ENCODE assay signal across 9 mouse cellular contexts in the genomic region with DNA sequence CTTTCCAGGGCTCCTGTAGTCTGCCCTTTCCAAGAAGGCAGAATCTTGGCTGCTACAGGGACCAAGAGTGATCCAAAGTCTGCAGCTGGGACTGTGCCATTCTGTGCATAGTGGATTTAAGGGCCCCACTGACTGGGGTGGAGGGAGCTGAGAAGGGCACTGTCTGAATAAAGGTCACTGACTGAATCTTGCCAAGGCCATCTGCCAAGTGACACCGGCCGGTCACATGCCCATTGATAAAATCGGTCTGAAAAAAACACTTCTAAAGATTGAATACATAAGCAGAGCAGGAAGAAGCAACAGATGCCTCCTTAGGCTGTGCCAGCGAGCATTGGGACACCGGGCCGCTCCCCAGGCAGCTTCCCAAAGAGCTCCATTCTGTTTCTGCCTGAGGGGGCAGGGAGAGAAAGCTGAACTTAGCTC. TPM values are rescaled to one million over a fixed set of nuclear protein-coding genes. Genes with fewer than 3 reads are reported as not detected.
A peak's percentile ranks its signal among the peaks of the same experiment; 100 is the strongest.
DNase-seq lines count a peak whose midpoint lies in the region; ATAC-seq lines count a peak whose summit lies in the region.
"Had no signal": no experiment of that assay in that cellular context is flagged by ENCODE, and none has a peak within 500 bp of the region (broad histone marks: within the 10 kb centered on the region; RNA-seq: fewer than 3 reads in every experiment).

No protein-coding gene starts in this region.

- ATAC-seq in kidney, embryonic 14.5 days (ENCODE audit: low FRiP score, low TSS enrichment) = no peak
- 0 out of 2 replicates have a peak, but pooled peaks have one; percentile 16 for ATAC-seq in hindbrain, embryonic 12.5 days (ENCODE audit: low FRiP score)
- ATAC-seq in midbrain, embryonic 13.5 days = 0 out of 2 replicates have a peak, but pooled peaks have one; percentile 51

- H3K4me2 ChIP-seq in kidney, embryonic 14.5 days (replicated peaks; ENCODE audit: low read depth, low read length) = no peak overlapping the region; the same call in 1 of the 2 replicates
- peak overlapping the region; percentile 79 for H3K4me2 ChIP-seq in hindbrain, embryonic 12.5 days (replicated peaks)
- H3K4me2 ChIP-seq in midbrain, embryonic 13.5 days (replicated peaks) = peak overlapping the region; percentile 68

- H3K4me1 ChIP-seq in kidney, embryonic 14.5 days (ENCODE audit: control insufficient read depth, insufficient read depth, low read length) = peaks cover 5% of the 10 kb centered on the region; the same call in 1 of the 2 replicates
- H3K4me1 ChIP-seq in hindbrain, embryonic 12.5 days = peaks cover 18% of the 10 kb centered on the region
- H3K4me1 ChIP-seq in midbrain, embryonic 13.5 days (replicated peaks) = peaks cover 32% of the 10 kb centered on the region

- H3K9me3 ChIP-seq in kidney, embryonic 14.5 days (ENCODE audit: control insufficient read depth, low read length) = no peaks in the 10 kb centered on the region
- no peaks in the 10 kb centered on the region for H3K9me3 ChIP-seq in hindbrain, embryonic 12.5 days (replicated peaks)
- H3K9me3 ChIP-seq in midbrain, embryonic 13.5 days = no peaks in the 10 kb centered on the region

- peak overlapping the region; percentile 41 for H3K4me3 ChIP-seq in kidney, embryonic 14.5 days (ENCODE audit: low read length)
- H3K4me3 ChIP-seq in hindbrain, embryonic 12.5 days = peak overlapping the region; percentile 38; the same call in 1 of the 2 replicates
- peak overlapping the region; percentile 35; the same call in 1 of the 2 replicates for H3K4me3 ChIP-seq in midbrain, embryonic 13.5 days (replicated peaks)

- no peak for DNase-seq in kidney, adult 8-10 months
- peak; percentile 4 for DNase-seq in cerebellum, adult 8-10 months
- no peak for DNase-seq in urinary bladder, postnatal 14 days (ENCODE audit: low spot score)
- DNase-seq in urinary bladder, adult 18-20 months (ENCODE audit: low spot score in 2 of 2) = no peak
- no peak for DNase-seq in lung, postnatal 4 days

- no peak overlapping the region for H3K27ac ChIP-seq in kidney, embryonic 14.5 days (ENCODE audit: low read depth, low read length)
- no peak overlapping the region for H3K27ac ChIP-seq in hindbrain, embryonic 12.5 days
- no peak overlapping the region for H3K27ac ChIP-seq in midbrain, embryonic 13.5 days

- H3K36me3 ChIP-seq in kidney, embryonic 14.5 days (ENCODE audit: control insufficient read depth, insufficient read depth, low read length) = no peaks in the 10 kb centered on the region
- H3K36me3 ChIP-seq in hindbrain, embryonic 12.5 days = no peaks in the 10 kb centered on the region
- H3K36me3 ChIP-seq in midbrain, embryonic 13.5 days = no peaks in the 10 kb centered on the region
- H3K36me3 ChIP-seq: G1E had no signal

- peaks cover 29% of the 10 kb centered on the region for H3K27me3 ChIP-seq in kidney, embryonic 14.5 days (ENCODE audit: control insufficient read depth, insufficient read depth, low read length)
- peaks cover 39% of the 10 kb centered on the region for H3K27me3 ChIP-seq in hindbrain, embryonic 12.5 days
- H3K27me3 ChIP-seq in midbrain, embryonic 13.5 days = peaks cover 32% of the 10 kb centered on the region

- H3K9ac ChIP-seq in kidney, embryonic 14.5 days (ENCODE audit: low read depth, low read length) = no peak overlapping the region
- H3K9ac ChIP-seq in hindbrain, embryonic 12.5 days = no peak overlapping the region
- no peak overlapping the region for H3K9ac ChIP-seq in midbrain, embryonic 13.5 days (replicated peaks)

- 45% methylated on average over 6 of the region's 6 CpGs for WGBS in kidney, embryonic 14.5 days
- 29% methylated on average over 6 of the region's 6 CpGs for WGBS in hindbrain, embryonic 12.5 days
- 21% methylated on average over 6 of the region's 6 CpGs for WGBS in midbrain, embryonic 13.5 days

RNA-seq across cellular contexts. Expression of a gene that starts 0.8 kb away (rescaled TPM):
- polyA plus RNA-seq in kidney, embryonic 14.5 days (2014; fragmentation: Nextera tagmentation; extraction: Ambion mirVana) = 0.60 and 1.6 TPM in 2 replicates
- polyA plus RNA-seq in hindbrain, embryonic 12.5 days (2016; fragmentation: Nextera tagmentation; extraction: Ambion mirVana) = 7.9 and 8.2 TPM in 2 replicates
- polyA plus RNA-seq in midbrain, embryonic 13.5 days (2015; fragmentation: Nextera tagmentation; extraction: Ambion mirVana) = 0.54 and 0.75 TPM in 2 replicates
- polyA plus RNA-seq: G1E had no signal
